Mouse (Mus musculus): ENCODE results near the gene Serping1.
"Not testable (repeated sequence)": the region's sequence is repeated elsewhere in the genome, so short reads cannot be mapped to it uniquely, and the experiment has no call there.

Serping1 gene

GRCm38 (mm10) chr2:84775241-84775640 lies at the start of gene Serping1:
TSS of gene Serping1 (minus strand) at chr2:84775444.
- no peak for DNase-seq

- no peak for DNase-seq
These were observed 48.0 kb upstream of the Serping1 start for GRCm38 (mm10) chr2:84823237-84823636.

- no peak for DNase-seq
These were observed 47.3 kb upstream of the Serping1 start, which contains the start of gene Smtnl1 for GRCm38 (mm10) chr2:84822552-84822951. TSS of gene Smtnl1 (minus strand) at chr2:84822652.

GRCm38 (mm10) chr2:84819861-84820260 lies 44.6 kb upstream of the Serping1 start:
- DNase-seq, result no peak

- DNase-seq, result no peak
These were observed 37.4 kb upstream of the Serping1 start for GRCm38 (mm10) chr2:84812676-84813075.

- no peak for DNase-seq
These were observed 36.6 kb upstream of the Serping1 start for GRCm38 (mm10) chr2:84811880-84812279.

- DNase-seq, result peak; percentile 83 to 90
These were observed 35.8 kb upstream of the Serping1 start for GRCm38 (mm10) chr2:84810886-84811577.

GRCm38 (mm10) chr2:84810526-84810885 lies 35.3 kb upstream of the Serping1 start:
- DNase-seq, result no peak

- no peak for DNase-seq
These were observed 34.1 kb upstream of the Serping1 start for GRCm38 (mm10) chr2:84809330-84809729.

- DNase-seq, result no peak
These were observed 31.3 kb upstream of the Serping1 start for GRCm38 (mm10) chr2:84806546-84806945.

- DNase-seq, result no peak
These were observed 28.7 kb upstream of the Serping1 start for GRCm38 (mm10) chr2:84803963-84804362.

GRCm38 (mm10) chr2:84801223-84801622 lies 26.0 kb upstream of the Serping1 start:
- DNase-seq, result not testable (repeated sequence)

- no peak for DNase-seq
These were observed 25.1 kb upstream of the Serping1 start for GRCm38 (mm10) chr2:84800304-84800703.

- DNase-seq, result peak; percentile 71 to 75
These were observed 23.9 kb upstream of the Serping1 start for GRCm38 (mm10) chr2:84799041-84799561.

- DNase-seq, result peak; percentile 47 to 60
These were observed 23.3 kb upstream of the Serping1 start, which contains the start of gene Ube2l6 for GRCm38 (mm10) chr2:84798493-84798921. TSS of gene Ube2l6 (plus strand) at chr2:84798828.

GRCm38 (mm10) chr2:84797833-84798492 lies 22.7 kb upstream of the Serping1 start:
- peak; percentile 56 to 81 for DNase-seq

GRCm38 (mm10) chr2:84793871-84794270 lies 18.6 kb upstream of the Serping1 start:
- DNase-seq, result no peak

- no peak for DNase-seq
These were observed 17.9 kb upstream of the Serping1 start for GRCm38 (mm10) chr2:84793154-84793553.

GRCm38 (mm10) chr2:84792516-84792915 lies 17.3 kb upstream of the Serping1 start:
- DNase-seq, result no peak

- DNase-seq, result no peak
These were observed 15.2 kb upstream of the Serping1 start for GRCm38 (mm10) chr2:84790418-84790817.

- no peak for DNase-seq
These were observed 13.1 kb upstream of the Serping1 start for GRCm38 (mm10) chr2:84788316-84788715.

GRCm38 (mm10) chr2:84783840-84784566 lies 8.8 kb upstream of the Serping1 start:
- no peak for DNase-seq

- DNase-seq, result no peak
These were observed 8.1 kb upstream of the Serping1 start for GRCm38 (mm10) chr2:84783315-84783714.
